Mouse (Mus musculus) limb, embryonic 15.5 days (tissue): ENCODE measurements around the gene Trabd2b. TPM values are rescaled to one million over a fixed set of nuclear protein-coding genes. Genes with fewer than 3 reads are reported as not detected.

Source experiments
- ATAC-seq: fragments of 200-750 bp; cut with Nextera tagmentation; 2 replicates; pipeline ENCODE4 v1.8.0; 2017; ENCODE audit warnings: low read depth, moderate TSS enrichment; ENCODE audit not compliant: insufficient number of reproducible peaks, low FRiP score, low TSS enrichment
- H3K27ac ChIP-seq: fragments of 300-500 bp; sonication (generic); 2 replicates; pipeline ENCODE4 v1.5.1; 2015; ENCODE audit warnings: moderate library complexity, mild to moderate bottlenecking, inconsistent platforms
- H3K27me3 ChIP-seq: fragments of 300-500 bp; sonication (generic); 2 replicates; pipeline ENCODE4 v1.6.1; 2015; ENCODE audit warnings: inconsistent platforms
- H3K36me3 ChIP-seq: fragments of 300-500 bp; sonication (generic); 2 replicates; pipeline ENCODE4 v1.6.1; 2015; ENCODE audit warnings: inconsistent platforms
- H3K4me1 ChIP-seq: fragments of 300-500 bp; sonication (generic); 2 replicates; pipeline ENCODE4 v1.6.1; 2015; ENCODE audit warnings: inconsistent platforms
- H3K4me2 ChIP-seq: fragments of 300-500 bp; sonication (generic); 2 replicates; pipeline ENCODE4 v1.6.1; 2015; ENCODE audit warnings: mild to moderate bottlenecking, inconsistent platforms
- H3K4me3 ChIP-seq: fragments of 300-500 bp; sonication (generic); 2 replicates; pipeline ENCODE4 v1.5.1; 2015; ENCODE audit warnings: mild to moderate bottlenecking, inconsistent platforms
- H3K9ac ChIP-seq: fragments of 300-500 bp; sonication (generic); 2 replicates; pipeline ENCODE4 v1.6.1; 2015; ENCODE audit warnings: inconsistent platforms
- H3K9me3 ChIP-seq: fragments of 300-500 bp; sonication (generic); 2 replicates; pipeline ENCODE4 v1.6.1; 2016; ENCODE audit warnings: inconsistent platforms
- WGBS: fragments of 180-500 bp; shearing (Covaris S2); methylation state at CpG from one replicate; pipeline ENCODE4 v1.1.7; 2015; 5-methylcytosine and 5-hydroxymethylcytosine counted together
- polyA plus RNA-seq: library from polyadenylated mRNA; unstranded; fragments of >200 nt; fragmentation: Nextera tagmentation; extraction: Ambion mirVana; gene quantifications from 2 replicates; pipeline ENCODE4 v1.2.1, GENCODE M21; 2015

Trabd2b gene
- polyA plus RNA-seq, 1 experiment from 2014 or later: 3.1 TPM

DNA sequence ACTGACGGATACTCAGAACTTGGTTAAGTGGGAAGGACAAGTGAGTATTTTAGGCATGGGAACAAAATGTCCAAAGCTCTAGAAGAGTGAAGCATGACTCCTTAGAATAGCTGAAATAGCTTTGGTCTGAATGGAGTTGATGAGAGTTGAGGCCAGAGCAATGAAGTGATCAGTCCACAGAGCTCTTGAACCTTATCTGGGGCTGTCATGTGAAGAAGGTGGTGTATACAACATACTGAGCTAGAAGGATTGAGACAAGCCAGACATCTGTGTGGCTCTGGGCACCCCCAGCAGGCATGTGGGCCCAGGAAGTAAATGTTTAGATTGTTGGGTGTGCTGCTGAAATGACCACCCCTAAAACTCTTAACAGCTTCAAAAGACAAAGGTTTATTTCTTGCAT lies 94.5 kb downstream of the Trabd2b start:
- H3K27ac ChIP-seq: no peak overlapping the region
- ATAC-seq: no peak
- no peaks in the 10 kb centered on the region for H3K36me3 ChIP-seq
- no peaks in the 10 kb centered on the region for H3K9me3 ChIP-seq
- H3K9ac ChIP-seq: no peak overlapping the region
- 0 out of 2 replicates have a peak, but pooled peaks cover 7% of the 10 kb centered on the region for H3K4me1 ChIP-seq
- H3K4me2 ChIP-seq: no peak overlapping the region
- peaks cover 7% of the 10 kb centered on the region; the same call in 1 of the 2 replicates for H3K27me3 ChIP-seq
- H3K4me3 ChIP-seq: no peak overlapping the region
- 100% methylated on average over 1 of the region's 1 CpGs for WGBS

DNA sequence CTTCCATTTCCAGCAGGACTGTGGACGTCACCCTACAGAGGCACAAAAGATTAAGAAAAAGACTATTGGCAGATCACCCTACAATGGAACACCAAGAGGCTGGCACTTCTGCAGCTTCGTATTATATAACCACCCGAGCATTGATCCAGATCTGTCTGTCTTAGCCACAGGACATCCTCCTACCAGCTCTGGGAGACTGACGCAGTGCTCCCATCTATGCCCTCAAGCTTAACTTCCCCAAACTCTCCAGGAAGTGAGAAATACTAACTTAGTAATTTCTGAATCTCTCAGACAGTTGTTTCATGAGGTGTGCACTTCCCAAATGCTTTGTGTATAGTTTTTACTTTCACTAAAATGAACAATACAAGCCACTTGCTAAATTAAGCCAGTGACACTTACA lies 95.1 kb downstream of the Trabd2b start:
- ATAC-seq: no peak
- Histone ChIP-seq H3K36me3 (no peaks in the 10 kb centered on the region), H3K27me3 (peaks cover 1% of the 10 kb centered on the region; the same call in 1 of the 2 replicates), H3K4me2 (no peak overlapping the region), H3K9ac (no peak overlapping the region), H3K9me3 (no peaks in the 10 kb centered on the region), H3K4me3 (no peak overlapping the region), H3K27ac (no peak overlapping the region), H3K4me1 (0 out of 2 replicates have a peak, but pooled peaks cover 5% of the 10 kb centered on the region)
- 84% methylated on average over 4 of the region's 4 CpGs for WGBS

DNA sequence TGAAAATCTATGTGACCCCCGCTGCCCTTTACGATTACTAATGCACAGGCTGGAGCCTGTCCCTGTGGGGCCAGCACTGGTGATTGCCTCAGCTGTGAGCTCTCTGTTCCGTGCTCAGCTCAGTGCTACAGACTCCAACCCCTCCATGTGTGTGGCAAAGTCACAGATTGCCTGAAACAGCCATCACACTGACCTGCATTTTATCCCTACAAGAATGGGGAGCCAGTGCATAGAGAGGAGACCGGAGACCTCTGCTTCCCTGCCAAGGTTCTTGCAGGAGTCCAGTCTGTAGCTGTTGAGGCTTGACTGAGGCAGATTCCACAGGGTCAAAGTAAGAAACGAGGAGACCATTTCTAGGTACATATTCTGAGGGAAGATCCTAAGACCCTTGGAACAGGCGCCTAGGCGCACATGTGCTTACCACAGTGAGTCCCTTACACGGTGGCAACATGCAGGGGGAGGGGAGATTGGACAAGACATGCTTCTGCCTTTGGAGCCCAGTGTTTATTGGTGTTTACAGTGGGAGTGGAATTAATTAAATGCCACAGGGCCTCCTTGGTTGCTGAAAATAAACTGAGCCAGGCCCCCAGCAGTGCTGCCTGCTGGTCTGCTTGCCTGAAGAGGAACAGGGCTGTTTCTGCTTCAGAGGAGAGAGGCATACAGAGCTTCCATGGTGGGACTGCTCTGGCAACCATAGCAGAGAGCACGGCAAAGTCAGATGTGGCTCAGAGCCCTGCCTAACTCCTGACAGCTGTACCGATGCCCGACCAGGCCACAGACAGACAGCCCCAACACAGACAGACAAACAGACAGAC lies 97.9 kb downstream of the Trabd2b start:
- no peak for ATAC-seq
- Histone ChIP-seq H3K4me2 (no peak overlapping the region), H3K36me3 (no peaks in the 10 kb centered on the region), H3K27me3 (no peaks in the 10 kb centered on the region; the same call in 1 of the 2 replicates), H3K27ac (no peak overlapping the region), H3K4me1 (0 out of 2 replicates have a peak, but pooled peaks cover 5% of the 10 kb centered on the region), H3K9me3 (no peaks in the 10 kb centered on the region), H3K4me3 (no peak overlapping the region), H3K9ac (no peak overlapping the region)
- WGBS: 48% methylated on average over 11 of the region's 11 CpGs

DNA sequence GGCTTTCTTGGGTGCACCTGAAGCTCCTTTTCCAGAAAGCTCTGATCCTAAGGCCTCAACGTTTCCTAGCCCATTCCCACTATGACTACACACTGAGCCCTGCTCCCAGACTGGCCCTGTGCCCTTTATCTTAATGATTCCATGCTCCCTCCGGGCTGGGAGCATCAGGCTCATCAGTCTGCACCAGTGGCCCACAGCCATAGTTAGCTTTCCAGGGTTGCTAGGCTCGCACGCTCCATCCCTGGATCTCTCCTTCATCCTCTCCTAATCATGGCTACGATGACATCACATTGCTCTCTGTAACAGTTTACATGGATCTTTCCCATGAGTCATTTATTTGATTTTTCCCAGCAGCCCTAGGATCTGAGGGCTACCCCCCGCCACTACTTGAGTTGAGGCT lies 103.1 kb downstream of the Trabd2b start:
- 0 out of 2 replicates have a peak, but pooled peaks cover 2% of the 10 kb centered on the region for H3K4me1 ChIP-seq
- ATAC-seq: no peak
- 83% methylated on average over 6 of the region's 6 CpGs for WGBS

DNA sequence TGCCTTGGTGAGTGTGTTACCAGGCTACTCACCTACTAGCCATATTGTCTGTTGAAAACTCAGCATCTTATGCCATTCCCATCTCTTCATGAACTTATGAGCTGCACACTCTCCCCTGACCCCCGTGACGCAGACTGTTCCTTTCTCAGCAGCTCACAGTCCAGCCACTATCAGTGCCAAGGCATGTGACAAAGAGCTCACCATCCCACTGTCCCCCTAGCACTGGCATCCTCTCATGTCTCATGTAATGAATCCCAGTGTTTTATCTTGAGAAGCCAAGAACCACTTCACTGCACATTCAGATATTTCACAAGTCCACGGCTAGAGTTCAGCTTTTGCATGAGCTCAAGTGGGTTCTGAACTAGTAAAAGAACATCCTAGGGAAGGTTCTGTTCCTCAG lies 105.1 kb downstream of the Trabd2b start:
- 87% methylated on average over 3 of the region's 3 CpGs for WGBS
- H3K4me3 ChIP-seq: no peak overlapping the region
- no peak for ATAC-seq

More for the DNA sequence above, 103.1 kb downstream of the Trabd2b start:
- no peaks in the 10 kb centered on the region; the same call in 1 of the 2 replicates for H3K27me3 ChIP-seq
- no peaks in the 10 kb centered on the region for H3K9me3 ChIP-seq
- no peaks in the 10 kb centered on the region for H3K36me3 ChIP-seq
- H3K4me3 ChIP-seq: no peak overlapping the region
- H3K4me2 ChIP-seq: no peak overlapping the region
- H3K9ac ChIP-seq: no peak overlapping the region
- no peak overlapping the region for H3K27ac ChIP-seq

DNA sequence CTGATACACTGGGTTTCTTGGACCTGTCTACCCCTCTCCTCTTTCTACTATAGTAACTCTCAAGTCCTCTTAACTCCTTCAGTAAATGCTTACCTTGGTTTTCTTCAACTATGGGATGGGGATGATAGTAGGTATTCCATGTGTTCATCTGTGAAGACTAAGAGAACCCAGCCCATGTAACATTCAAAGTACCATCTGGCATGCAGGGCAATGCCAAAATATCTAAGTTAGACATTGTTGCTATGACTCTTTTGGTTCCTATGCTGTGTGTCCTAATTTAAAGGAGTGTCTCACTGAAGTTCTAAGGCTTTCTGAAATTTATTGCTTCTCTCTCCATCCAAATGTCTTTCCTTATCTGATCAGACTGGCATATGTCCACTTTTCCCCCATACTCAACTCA lies 106.6 kb downstream of the Trabd2b start:
- Histone ChIP-seq H3K36me3 (no peaks in the 10 kb centered on the region), H3K4me1 (peaks cover 19% of the 10 kb centered on the region), H3K9ac (no peak overlapping the region), H3K27me3 (peaks cover 3% of the 10 kb centered on the region), H3K4me2 (no peak overlapping the region), H3K27ac (no peak overlapping the region), H3K4me3 (no peak overlapping the region), H3K9me3 (no peaks in the 10 kb centered on the region)
- ATAC-seq: no peak

More for the DNA sequence above, 105.1 kb downstream of the Trabd2b start:
- Histone ChIP-seq H3K4me2 (no peak overlapping the region), H3K9ac (no peak overlapping the region), H3K4me1 (peaks cover 15% of the 10 kb centered on the region), H3K27ac (no peak overlapping the region), H3K36me3 (no peaks in the 10 kb centered on the region), H3K27me3 (no peaks in the 10 kb centered on the region; the same call in 1 of the 2 replicates), H3K9me3 (no peaks in the 10 kb centered on the region)

DNA sequence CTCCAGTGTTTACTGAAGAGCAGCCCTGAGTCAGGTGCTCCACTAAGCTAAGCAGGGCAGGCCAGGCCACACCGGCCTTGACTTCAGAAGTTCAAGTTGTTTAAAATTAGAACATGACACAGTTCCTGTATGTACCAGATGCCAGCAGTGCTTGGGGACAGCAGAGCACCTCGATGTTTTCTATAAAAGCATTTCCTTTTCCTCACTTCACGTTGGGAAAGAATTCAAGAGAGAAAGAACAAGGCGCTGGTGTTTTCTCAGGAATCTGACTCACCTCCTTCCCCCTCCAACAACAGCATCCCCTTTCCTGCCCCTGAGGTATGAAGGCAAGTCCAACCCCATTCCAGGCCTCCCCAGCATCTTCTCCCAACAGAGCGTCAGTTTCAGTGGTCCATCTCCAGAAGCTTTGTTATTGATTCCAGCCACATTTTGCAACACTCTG lies 108.8 kb downstream of the Trabd2b start:
- Histone ChIP-seq H3K4me2 (no peak overlapping the region), H3K4me1 (peaks cover 19% of the 10 kb centered on the region), H3K9ac (no peak overlapping the region), H3K27me3 (peaks cover 3% of the 10 kb centered on the region), H3K27ac (peak overlapping the region; percentile 68; the same call in 1 of the 2 replicates), H3K9me3 (no peaks in the 10 kb centered on the region), H3K36me3 (no peaks in the 10 kb centered on the region), H3K4me3 (no peak overlapping the region)
- WGBS: 21% methylated on average over 5 of the region's 5 CpGs
- no peak for ATAC-seq

DNA sequence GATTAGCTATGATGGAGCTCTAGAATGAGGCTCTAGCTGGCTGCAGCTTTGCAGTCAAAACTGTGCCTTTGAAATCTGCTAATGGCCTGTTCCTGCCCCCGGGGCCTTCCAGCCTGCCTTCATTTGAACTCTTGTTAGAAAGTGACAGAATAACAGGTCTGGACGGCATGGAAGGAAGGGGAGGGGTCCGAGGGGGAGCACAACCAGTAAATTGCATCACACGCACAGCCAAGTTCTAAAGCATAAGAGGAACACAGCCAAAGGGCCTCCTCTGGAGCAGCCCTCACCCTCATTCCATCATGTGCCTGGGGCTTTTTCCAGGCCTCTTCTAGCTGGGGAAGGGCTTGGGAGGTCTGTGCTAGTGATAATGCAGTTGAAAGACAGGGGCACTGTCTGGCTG lies 110.1 kb downstream of the Trabd2b start:
- WGBS: 11% methylated on average over 4 of the region's 4 CpGs
- ATAC-seq: no peak
- H3K9me3 ChIP-seq: no peaks in the 10 kb centered on the region
- peaks cover 19% of the 10 kb centered on the region for H3K4me1 ChIP-seq
- peak overlapping the region; percentile 68 for H3K27ac ChIP-seq
- H3K36me3 ChIP-seq: no peaks in the 10 kb centered on the region
- no peak overlapping the region for H3K4me3 ChIP-seq
- no peak overlapping the region for H3K9ac ChIP-seq
- H3K4me2 ChIP-seq: no peak overlapping the region
- peaks cover 3% of the 10 kb centered on the region for H3K27me3 ChIP-seq

DNA sequence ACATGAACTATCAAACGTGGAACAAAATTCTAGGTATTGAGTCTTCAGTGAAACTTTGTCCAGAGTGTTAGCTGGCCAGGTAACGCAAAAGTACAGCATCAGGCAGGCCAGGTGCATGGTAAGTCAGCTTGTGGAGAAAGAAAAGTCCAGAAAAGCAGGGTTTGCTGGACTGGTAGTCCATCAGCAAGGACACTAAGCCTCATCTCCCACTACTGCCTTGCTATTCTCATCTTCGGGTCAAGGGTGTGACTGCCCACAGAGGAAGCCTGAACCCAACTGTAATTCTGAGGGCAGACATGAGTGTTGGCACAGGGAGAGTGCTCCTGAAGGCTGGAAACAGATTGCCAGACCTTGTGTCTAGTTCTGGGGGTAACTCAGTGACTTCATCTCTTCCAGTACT lies 111.5 kb downstream of the Trabd2b start:
- H3K36me3 ChIP-seq: no peaks in the 10 kb centered on the region
- ATAC-seq: no peak
- H3K9ac ChIP-seq: no peak overlapping the region
- peaks cover 3% of the 10 kb centered on the region; the same call in 1 of the 2 replicates for H3K27me3 ChIP-seq
- no peak overlapping the region for H3K4me2 ChIP-seq
- H3K4me3 ChIP-seq: no peak overlapping the region
- H3K27ac ChIP-seq: no peak overlapping the region
- 83% methylated on average over 3 of the region's 3 CpGs for WGBS
- no peaks in the 10 kb centered on the region for H3K9me3 ChIP-seq
- peaks cover 19% of the 10 kb centered on the region for H3K4me1 ChIP-seq

DNA sequence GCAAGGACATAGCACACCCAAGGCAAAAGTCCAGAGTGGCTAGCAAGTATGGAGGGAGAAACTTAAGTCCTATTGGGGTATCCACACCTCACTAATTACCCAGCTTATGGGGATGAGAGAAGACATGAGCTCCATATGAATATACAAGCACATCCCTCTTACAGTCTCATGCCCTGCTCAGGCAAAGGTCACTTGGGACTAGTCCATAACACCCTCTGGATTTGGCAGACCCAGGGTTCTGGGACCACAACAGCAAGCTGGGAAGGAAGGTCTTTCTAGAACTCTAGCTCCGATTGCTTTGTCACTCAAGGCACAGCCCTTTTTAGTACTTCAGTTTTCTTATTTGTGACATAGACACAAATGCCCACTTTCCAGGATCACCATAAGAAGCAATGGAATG lies 112.0 kb downstream of the Trabd2b start:
- WGBS: 84% methylated on average over 1 of the region's 1 CpGs

DNA sequence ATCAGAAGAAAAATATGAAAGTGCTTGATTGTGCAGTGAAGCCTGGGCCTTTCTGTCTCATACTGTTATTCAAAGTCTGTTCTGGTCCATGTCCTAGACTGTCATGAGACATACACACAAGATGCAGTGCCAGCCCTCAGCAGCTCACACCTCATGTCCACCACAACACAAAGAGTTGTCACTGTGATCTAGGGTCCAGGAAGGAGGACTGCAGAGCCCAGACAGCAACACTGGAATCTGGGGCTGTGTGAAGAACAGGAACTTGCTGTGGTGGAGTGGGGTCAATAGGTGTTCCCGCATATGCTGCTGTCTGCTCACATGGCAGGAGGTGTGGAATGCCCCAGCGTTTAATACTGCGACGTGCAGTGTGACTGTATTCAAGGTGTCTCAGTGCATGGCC lies 112.8 kb downstream of the Trabd2b start:
- Histone ChIP-seq H3K27me3 (peaks cover 12% of the 10 kb centered on the region; the same call in 1 of the 2 replicates), H3K4me1 (peaks cover 19% of the 10 kb centered on the region), H3K36me3 (no peaks in the 10 kb centered on the region), H3K4me3 (no peak overlapping the region), H3K9me3 (no peaks in the 10 kb centered on the region), H3K27ac (no peak overlapping the region), H3K4me2 (no peak overlapping the region), H3K9ac (no peak overlapping the region)
- ATAC-seq: no peak
- WGBS: 66% methylated on average over 4 of the region's 4 CpGs

More for the DNA sequence above, 112.0 kb downstream of the Trabd2b start:
- Histone ChIP-seq H3K4me1 (peaks cover 19% of the 10 kb centered on the region), H3K36me3 (no peaks in the 10 kb centered on the region), H3K9ac (no peak overlapping the region), H3K4me2 (no peak overlapping the region), H3K27me3 (peaks cover 5% of the 10 kb centered on the region; the same call in 1 of the 2 replicates), H3K27ac (no peak overlapping the region), H3K9me3 (no peaks in the 10 kb centered on the region), H3K4me3 (no peak overlapping the region)
- ATAC-seq: no peak

DNA sequence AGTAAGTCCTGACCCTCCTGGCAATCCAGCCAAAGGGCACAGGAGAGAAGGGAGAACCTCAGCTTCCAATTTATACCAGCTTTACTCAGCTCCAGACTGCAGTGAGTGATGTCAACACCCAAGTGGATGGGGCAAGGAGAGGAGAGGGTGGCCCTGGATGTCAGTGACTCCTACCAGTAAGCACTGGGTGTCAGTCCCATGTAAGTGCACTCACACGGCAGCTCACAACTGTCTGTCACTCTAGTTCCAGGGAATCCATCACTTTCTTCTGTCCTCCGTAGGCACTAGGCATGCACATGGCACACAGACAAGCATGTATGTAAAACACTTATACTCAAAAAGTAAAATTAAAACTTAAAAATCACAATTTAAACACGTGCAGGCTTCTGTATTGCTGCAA lies 113.4 kb downstream of the Trabd2b start:
- Histone ChIP-seq H3K27ac (no peak overlapping the region), H3K27me3 (peaks cover 13% of the 10 kb centered on the region), H3K36me3 (no peaks in the 10 kb centered on the region), H3K4me1 (peaks cover 19% of the 10 kb centered on the region), H3K9ac (no peak overlapping the region), H3K4me2 (no peak overlapping the region), H3K9me3 (no peaks in the 10 kb centered on the region), H3K4me3 (no peak overlapping the region)
- WGBS: 81% methylated on average over 3 of the region's 3 CpGs
- no peak for ATAC-seq
